15 mouse cellular contexts compared by ENCODE assay signal in the genomic region with DNA sequence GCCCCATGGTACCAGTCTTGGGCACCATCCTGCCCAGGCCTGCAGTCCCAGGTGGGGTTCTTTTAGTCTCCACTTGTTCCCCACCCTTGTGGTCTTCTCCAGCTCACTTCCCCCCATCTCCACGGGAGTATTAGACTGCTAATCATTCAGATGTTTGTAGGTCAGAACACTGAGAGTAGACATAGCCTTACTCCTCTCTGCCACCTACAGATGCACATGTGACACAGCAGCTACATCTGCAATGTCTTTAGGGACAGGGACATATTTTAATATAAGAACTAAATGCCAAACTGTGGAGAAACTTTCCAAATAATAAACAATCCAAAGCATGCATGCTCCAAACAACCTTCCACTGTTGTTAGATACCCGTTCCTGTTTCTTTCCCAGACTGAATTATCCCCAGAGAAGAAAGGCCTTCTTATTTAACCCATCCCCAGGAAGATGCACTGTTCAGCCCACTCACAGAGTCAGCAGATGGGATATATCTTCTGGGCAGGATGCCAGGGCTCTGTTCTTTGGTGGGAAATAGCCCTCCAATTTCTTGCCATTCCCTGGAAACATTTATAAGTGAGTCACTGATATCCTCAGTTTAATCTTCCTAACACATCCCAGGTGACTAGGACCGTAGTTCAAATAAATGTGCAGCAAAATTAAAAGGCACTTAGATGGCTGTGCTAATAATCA.
A peak's percentile ranks its signal among the peaks of the same experiment; 100 is the strongest.
DNase-seq lines count a peak whose midpoint lies in the region; ATAC-seq and TF ChIP-seq lines count a peak whose summit lies in the region.
"Had no signal": no experiment of that assay in that cellular context is flagged by ENCODE, and none has a peak within 500 bp of the region (broad histone marks: within the 10 kb centered on the region; RNA-seq: fewer than 3 reads in every experiment).

No protein-coding gene starts in this region.

- no peaks in the 10 kb centered on the region for H3K9me3 ChIP-seq in embryonic facial prominence, embryonic 14.5 days (ENCODE audit: control insufficient read depth, low read length)
- no peaks in the 10 kb centered on the region for H3K9me3 ChIP-seq in embryonic facial prominence, embryonic 10.5 days
- H3K9me3 ChIP-seq in liver, embryonic 14.5 days (ENCODE audit: control insufficient read depth, low read length): no peaks in the 10 kb centered on the region
- H3K9me3 ChIP-seq in liver, embryonic 12.5 days (replicated peaks): no peaks in the 10 kb centered on the region
- no peaks in the 10 kb centered on the region for H3K9me3 ChIP-seq in intestine, embryonic 14.5 days (ENCODE audit: control insufficient read depth, low read length)
- H3K9me3 ChIP-seq: embryonic facial prominence, embryonic 12.5 days; forebrain, embryonic 15.5 days had no signal

- TF ChIP-seq EP300 in liver, embryonic 14.5 days (IDR thresholded peaks at IDR 0.05; ENCODE audit: low read depth): no peak

- no peak overlapping the region for H3K4me3 ChIP-seq in embryonic facial prominence, embryonic 14.5 days (ENCODE audit: low read depth, low read length)
- no peak overlapping the region for H3K4me3 ChIP-seq in embryonic facial prominence, embryonic 10.5 days
- H3K4me3 ChIP-seq in liver, embryonic 14.5 days (ENCODE audit: insufficient read depth in 1 of 2, low read depth in 2 of 2, low read length in 2 of 2): no peak overlapping the region
- H3K4me3 ChIP-seq in liver, embryonic 12.5 days: no peak overlapping the region
- H3K4me3 ChIP-seq in intestine, embryonic 14.5 days (ENCODE audit: low read depth, low read length): no peak overlapping the region
- H3K4me3 ChIP-seq: embryonic facial prominence, embryonic 12.5 days; forebrain, embryonic 15.5 days had no signal

- no peaks in the 10 kb centered on the region for H3K27me3 ChIP-seq in embryonic facial prominence, embryonic 14.5 days (replicated peaks; ENCODE audit: control insufficient read depth, insufficient read depth, low read length)
- no peaks in the 10 kb centered on the region for H3K27me3 ChIP-seq in embryonic facial prominence, embryonic 10.5 days (replicated peaks; ENCODE audit: low read depth, poor library complexity, severe bottlenecking)
- no peaks in the 10 kb centered on the region for H3K27me3 ChIP-seq in liver, embryonic 14.5 days (ENCODE audit: control insufficient read depth, insufficient read depth, low read length)
- no peaks in the 10 kb centered on the region for H3K27me3 ChIP-seq in liver, embryonic 12.5 days (replicated peaks)
- no peaks in the 10 kb centered on the region for H3K27me3 ChIP-seq in intestine, embryonic 14.5 days (replicated peaks; ENCODE audit: control insufficient read depth, insufficient read depth, low read length)
- H3K27me3 ChIP-seq: embryonic facial prominence, embryonic 12.5 days; forebrain, embryonic 15.5 days had no signal

- TF ChIP-seq CTCF in liver, embryonic 14.5 days (IDR thresholded peaks at IDR 0.05; ENCODE audit: low read depth): peak; percentile 10; the same call in 1 of the 2 replicates

- no peak overlapping the region for H3K4me2 ChIP-seq in embryonic facial prominence, embryonic 14.5 days (ENCODE audit: low read depth, low read length)
- H3K4me2 ChIP-seq in liver, embryonic 14.5 days (ENCODE audit: low read depth): no peak overlapping the region
- H3K4me2 ChIP-seq in liver, embryonic 12.5 days: no peak overlapping the region
- no peak overlapping the region for H3K4me2 ChIP-seq in intestine, embryonic 14.5 days (ENCODE audit: low read length)
- H3K4me2 ChIP-seq: embryonic facial prominence, embryonic 12.5 days; forebrain, embryonic 15.5 days had no signal

- peak; percentile 63 for DNase-seq in embryonic facial prominence, embryonic 14.5 days (ENCODE audit: low spot score)
- DNase-seq in embryonic facial prominence, embryonic 10.5 days (ENCODE audit: low spot score): no peak
- DNase-seq in liver, embryonic 14.5 days (ENCODE audit: low read depth in 3 of 3, low spot score in 3 of 3): no peak
- DNase-seq in intestine, embryonic 14.5 days (ENCODE audit: low spot score): no peak
- DNase-seq in right cerebral cortex, adult 2 months (ENCODE audit: low spot score in 2 of 2): peak; percentile 38 to 63
- no peak for DNase-seq in adrenal gland, postnatal 4 days (ENCODE audit: low spot score in 2 of 2)
- DNase-seq in spleen, adult 12 weeks (ENCODE audit: low spot score): no peak
- DNase-seq: adrenal gland, adult 2 months; heart, adult 11 months; heart, postnatal 36 days; kidney, adult 9 months; lung, postnatal 36 days had no signal

- no peak overlapping the region for H3K27ac ChIP-seq in embryonic facial prominence, embryonic 14.5 days (replicated peaks; ENCODE audit: low read depth, low read length)
- H3K27ac ChIP-seq in embryonic facial prominence, embryonic 10.5 days (replicated peaks): no peak overlapping the region
- no peak overlapping the region for H3K27ac ChIP-seq in liver, embryonic 14.5 days
- H3K27ac ChIP-seq in liver, embryonic 12.5 days: no peak overlapping the region
- no peak overlapping the region for H3K27ac ChIP-seq in intestine, embryonic 14.5 days (ENCODE audit: low read depth)
- H3K27ac ChIP-seq: embryonic facial prominence, embryonic 12.5 days; forebrain, embryonic 15.5 days had no signal

- WGBS in embryonic facial prominence, embryonic 14.5 days: 32% methylated on average over 3 of the region's 3 CpGs
- WGBS in embryonic facial prominence, embryonic 10.5 days: 60% methylated on average over 3 of the region's 3 CpGs
- 35% methylated on average over 3 of the region's 3 CpGs for WGBS in liver, embryonic 14.5 days (ENCODE audit: insufficient replicate concordance)
- WGBS in liver, embryonic 12.5 days (ENCODE audit: insufficient replicate concordance): 48% methylated on average over 3 of the region's 3 CpGs
- 34% methylated on average over 3 of the region's 3 CpGs for WGBS in intestine, embryonic 14.5 days

- ATAC-seq in embryonic facial prominence, embryonic 14.5 days (ENCODE audit: low read depth): no peak
- no peak for ATAC-seq in liver, embryonic 14.5 days (ENCODE audit: insufficient read depth)
- ATAC-seq in liver, embryonic 12.5 days: no peak
- ATAC-seq in intestine, embryonic 14.5 days (replicated peaks; ENCODE audit: low FRiP score, low TSS enrichment, low read depth): 0 out of 2 replicates have a peak, but pooled peaks have one; percentile 41
- ATAC-seq: forebrain, embryonic 15.5 days had no signal

- no peaks in the 10 kb centered on the region for H3K4me1 ChIP-seq in embryonic facial prominence, embryonic 14.5 days (ENCODE audit: control insufficient read depth, insufficient read depth, low read length)
- no peaks in the 10 kb centered on the region for H3K4me1 ChIP-seq in embryonic facial prominence, embryonic 10.5 days
- no peaks in the 10 kb centered on the region for H3K4me1 ChIP-seq in liver, embryonic 14.5 days (replicated peaks; ENCODE audit: control insufficient read depth in 2 of 2, insufficient read depth in 2 of 2, low read length in 1 of 2)
- H3K4me1 ChIP-seq in liver, embryonic 12.5 days: no peaks in the 10 kb centered on the region
- H3K4me1 ChIP-seq in intestine, embryonic 14.5 days (replicated peaks; ENCODE audit: control insufficient read depth, insufficient read depth, low read length): no peaks in the 10 kb centered on the region

- H3K36me3 ChIP-seq in embryonic facial prominence, embryonic 14.5 days (ENCODE audit: control insufficient read depth, insufficient read depth, low read length): no peaks in the 10 kb centered on the region
- H3K36me3 ChIP-seq in embryonic facial prominence, embryonic 10.5 days (replicated peaks): no peaks in the 10 kb centered on the region
- H3K36me3 ChIP-seq in liver, embryonic 14.5 days (replicated peaks; ENCODE audit: control insufficient read depth, insufficient read depth, low read depth): no peaks in the 10 kb centered on the region
- H3K36me3 ChIP-seq in liver, embryonic 12.5 days: no peaks in the 10 kb centered on the region
- H3K36me3 ChIP-seq in intestine, embryonic 14.5 days (ENCODE audit: control insufficient read depth, insufficient read depth, low read length): no peaks in the 10 kb centered on the region
- H3K36me3 ChIP-seq: embryonic facial prominence, embryonic 12.5 days; forebrain, embryonic 15.5 days had no signal

- H3K9ac ChIP-seq in embryonic facial prominence, embryonic 14.5 days (ENCODE audit: low read depth, low read length): no peak overlapping the region
- H3K9ac ChIP-seq in liver, embryonic 14.5 days (replicated peaks): no peak overlapping the region
- H3K9ac ChIP-seq in liver, embryonic 12.5 days: no peak overlapping the region
- H3K9ac ChIP-seq in intestine, embryonic 14.5 days (ENCODE audit: low read length): no peak overlapping the region
- H3K9ac ChIP-seq: embryonic facial prominence, embryonic 12.5 days; forebrain, embryonic 15.5 days had no signal

Comparison
In these comparisons a context has a peak if more than half of its experiments do, and no peak if none do; other contexts are left out.
1. DNase-seq: peak in embryonic facial prominence, embryonic 14.5 days (single experiment) and right cerebral cortex, adult 2 months (2 of 2); none in embryonic facial prominence, embryonic 10.5 days (single experiment), liver, embryonic 14.5 days (0 of 3), intestine, embryonic 14.5 days (single experiment), adrenal gland, postnatal 4 days (0 of 2) and spleen, adult 12 weeks (single experiment).